Mouse (Mus musculus) liver, embryonic 16.5 days (tissue): ENCODE data around the gene Poll. TPM values are rescaled to one million over a fixed set of nuclear protein-coding genes. Genes with fewer than 3 reads are reported as not detected.

Experiments used
- ATAC-seq: fragments of 200-750 bp; cut with Nextera tagmentation; 2 replicates; pipeline ENCODE4 v1.8.0; 2017; ENCODE audit warnings: low read depth, mild to moderate bottlenecking, moderate number of reproducible peaks, moderate library complexity
- H3K27ac ChIP-seq: fragments of 300-500 bp; sonication (generic); 2 replicates; pipeline ENCODE4 v1.5.1; 2014; ENCODE audit warnings: mild to moderate bottlenecking, low read length
- H3K27me3 ChIP-seq: fragments of 300-500 bp; sonication (generic); 2 replicates; pipeline ENCODE4 v1.6.1; 2014; ENCODE audit warnings: low read depth, low read length, mixed read lengths; ENCODE audit not compliant: control insufficient read depth, insufficient read depth
- H3K36me3 ChIP-seq: fragments of 300-500 bp; sonication (generic); 2 replicates; pipeline ENCODE4 v1.6.1; 2014; ENCODE audit warnings: mild to moderate bottlenecking; ENCODE audit not compliant: control insufficient read depth, insufficient read depth
- H3K4me1 ChIP-seq: fragments of 300-500 bp; sonication (generic); 2 replicates; pipeline ENCODE4 v1.6.1; 2014; ENCODE audit warnings: low read depth, low read length, mixed read lengths; ENCODE audit not compliant: control insufficient read depth
- H3K4me2 ChIP-seq: fragments of 300-500 bp; sonication (generic); 2 replicates; pipeline ENCODE4 v1.6.1; 2014; ENCODE audit warnings: low read depth, low read length, mixed read lengths
- H3K4me3 ChIP-seq: fragments of 300-500 bp; sonication (generic); 2 replicates; pipeline ENCODE4 v1.5.1; 2014; ENCODE audit warnings: low read depth, mild to moderate bottlenecking, low read length
- H3K9ac ChIP-seq: fragments of 300-500 bp; sonication (generic); 2 replicates; pipeline ENCODE4 v1.6.1; 2014; ENCODE audit warnings: low read depth, low read length
- H3K9me3 ChIP-seq: fragments of 300-500 bp; sonication (generic); replicated peaks from 2 replicates; pipeline ENCODE4 v1.6.1; 2016; ENCODE audit warnings: low read length; ENCODE audit not compliant: control insufficient read depth
- WGBS: fragments of 180-500 bp; shearing (Covaris S2); extraction: QIAGEN DNeasy Blood & Tissue Kit; methylation state at CpG from one replicate; pipeline ENCODE4 v1.1.7; 2014; ENCODE audit not compliant: insufficient replicate concordance; 5-methylcytosine and 5-hydroxymethylcytosine counted together
- polyA plus RNA-seq: library from polyadenylated mRNA; unstranded; fragments of >200 nt; fragmentation: Nextera tagmentation; extraction: Ambion mirVana; gene quantifications from 2 replicates; pipeline ENCODE4 v1.2.1, GENCODE M21; 2015

Gene Poll
- polyA plus RNA-seq, 1 experiment from 2014 or later: 5.4 TPM

DNA sequence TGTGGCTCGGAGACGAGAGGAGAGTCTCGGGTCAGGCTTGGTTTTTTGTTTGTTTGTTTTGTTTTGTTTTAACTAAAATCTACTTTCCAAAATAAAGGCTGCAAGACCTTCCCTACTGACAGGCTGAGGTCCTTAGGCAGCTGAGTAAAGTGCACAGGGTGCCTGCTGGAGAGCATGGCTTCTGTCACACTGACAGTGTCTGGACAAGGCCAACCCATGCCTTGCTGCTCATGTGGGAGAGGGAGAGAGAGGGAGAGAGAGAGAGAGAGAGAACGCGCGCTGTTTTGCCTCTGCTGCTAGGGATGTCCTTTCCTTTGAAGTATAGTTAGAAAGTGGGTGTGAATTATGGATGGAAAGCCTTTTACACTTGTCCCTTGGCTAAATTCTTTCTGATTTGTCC, 28.8 kb downstream of the Poll start:
- H3K4me2 ChIP-seq: no peak overlapping the region
- no peaks in the 10 kb centered on the region for H3K9me3 ChIP-seq
- H3K27me3 ChIP-seq: no peaks in the 10 kb centered on the region
- 83% methylated on average over 6 of the region's 6 CpGs for WGBS
- H3K27ac ChIP-seq: no peak overlapping the region
- H3K36me3 ChIP-seq: peaks cover 30% of the 10 kb centered on the region
- no peak overlapping the region for H3K4me3 ChIP-seq
- no peak for ATAC-seq
- peaks cover 11% of the 10 kb centered on the region for H3K4me1 ChIP-seq
- H3K9ac ChIP-seq: no peak overlapping the region

DNA sequence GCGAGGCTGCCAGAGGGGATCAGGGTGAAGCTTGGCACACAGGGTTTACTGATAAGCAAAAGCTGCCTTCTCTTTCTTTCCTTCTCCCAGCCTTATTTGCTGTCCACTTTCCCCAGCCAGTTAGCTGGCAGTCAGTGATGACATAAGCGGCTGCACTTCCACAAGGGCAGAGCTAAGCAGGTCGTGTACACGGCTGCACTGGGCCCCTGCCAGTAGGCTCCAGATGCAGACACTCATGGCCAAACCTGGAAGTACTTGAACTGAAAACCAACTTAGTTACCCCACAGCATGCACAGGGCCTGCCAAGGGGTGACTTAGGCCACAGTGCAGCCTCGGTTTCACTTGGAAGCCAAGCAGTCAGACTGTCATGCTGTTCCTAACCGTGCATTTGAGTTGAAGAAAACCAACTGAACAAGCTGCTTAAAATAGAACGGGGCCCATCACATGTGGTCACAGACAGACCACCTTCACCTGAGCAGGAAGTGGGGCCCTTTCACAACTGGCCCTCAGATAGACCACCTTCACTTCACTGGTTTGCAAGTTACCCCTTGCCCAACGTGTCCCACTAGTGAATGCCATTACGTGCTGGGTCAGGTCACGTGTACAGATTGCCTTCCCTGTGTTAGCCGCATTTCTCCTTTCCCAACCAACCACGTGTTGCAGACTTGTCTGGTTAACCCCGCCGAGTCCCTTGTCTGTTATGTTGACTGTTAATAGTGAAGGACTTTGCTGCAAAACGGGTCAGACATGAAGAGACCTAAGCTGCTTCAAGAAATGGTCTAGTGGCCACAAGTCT, 29.9 kb downstream of the Poll start:
- 37% methylated on average over 15 of the region's 15 CpGs for WGBS
- Histone ChIP-seq H3K27ac (no peak overlapping the region), H3K4me1 (peaks cover 11% of the 10 kb centered on the region), H3K4me3 (no peak overlapping the region), H3K9ac (no peak overlapping the region), H3K9me3 (no peaks in the 10 kb centered on the region), H3K36me3 (peaks cover 33% of the 10 kb centered on the region), H3K27me3 (no peaks in the 10 kb centered on the region), H3K4me2 (no peak overlapping the region)
- no peak for ATAC-seq

DNA sequence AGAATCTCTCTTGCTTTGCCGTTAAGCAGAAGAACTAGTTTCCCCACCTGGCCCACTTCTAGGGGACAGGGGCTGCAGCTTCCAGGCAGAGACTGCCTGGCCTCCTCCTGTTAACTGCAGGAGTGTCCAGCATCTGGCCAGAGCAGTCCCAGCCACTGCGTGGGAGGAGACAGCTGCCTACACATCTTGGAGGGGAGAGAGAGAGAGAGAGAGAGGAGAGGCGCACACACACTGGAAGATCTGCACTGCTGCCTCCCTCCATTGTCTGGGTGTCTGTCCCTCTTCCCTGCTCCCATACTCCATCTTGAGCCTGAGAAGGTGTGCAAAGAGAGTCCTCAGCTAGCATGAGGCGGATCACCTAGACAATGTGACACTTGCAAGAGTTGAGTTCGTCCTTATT, 31.0 kb downstream of the Poll start:
- H3K9ac ChIP-seq: no peak overlapping the region
- H3K36me3 ChIP-seq: peaks cover 38% of the 10 kb centered on the region
- H3K27me3 ChIP-seq: no peaks in the 10 kb centered on the region
- no peaks in the 10 kb centered on the region for H3K9me3 ChIP-seq
- no peak for ATAC-seq
- H3K4me2 ChIP-seq: no peak overlapping the region
- WGBS: 68% methylated on average over 5 of the region's 5 CpGs
- peaks cover 11% of the 10 kb centered on the region for H3K4me1 ChIP-seq
- H3K27ac ChIP-seq: peak overlapping the region; percentile 33; the same call in 1 of the 2 replicates
- no peak overlapping the region for H3K4me3 ChIP-seq

DNA sequence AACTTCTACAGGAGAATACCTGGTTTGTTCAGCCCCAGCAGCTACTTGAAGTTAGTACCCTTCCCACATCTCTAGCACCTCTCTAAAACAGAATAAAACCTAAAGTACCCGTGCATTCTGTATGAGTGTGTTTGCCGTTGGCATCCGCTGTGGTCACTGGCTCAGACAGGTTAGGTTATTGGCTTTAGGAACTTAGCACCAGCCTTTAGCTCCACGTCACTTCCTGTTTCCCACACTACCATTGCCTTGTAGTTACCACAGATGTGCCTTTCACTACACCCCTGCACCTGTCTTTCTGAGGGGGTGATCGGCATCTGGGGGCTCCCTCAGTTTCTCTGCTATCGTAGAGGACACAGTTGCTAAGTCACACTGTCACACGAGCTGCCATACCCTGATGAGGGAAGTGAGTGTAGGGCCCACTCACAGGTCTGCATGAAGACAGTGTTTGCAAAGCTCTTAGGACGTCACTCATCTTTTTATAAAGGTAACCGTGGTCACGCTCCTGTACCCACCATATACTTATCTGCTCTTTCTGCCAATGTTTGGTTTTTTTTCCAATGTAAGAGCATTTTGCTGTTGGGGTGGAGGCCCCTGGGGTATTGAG, 32.3 kb downstream of the Poll start:
- 23% methylated on average over 10 of the region's 10 CpGs for WGBS
- Histone ChIP-seq H3K36me3 (peaks cover 48% of the 10 kb centered on the region), H3K27ac (0 out of 2 replicates have a peak overlapping the region, but pooled peaks have one; percentile 17)

DNA sequence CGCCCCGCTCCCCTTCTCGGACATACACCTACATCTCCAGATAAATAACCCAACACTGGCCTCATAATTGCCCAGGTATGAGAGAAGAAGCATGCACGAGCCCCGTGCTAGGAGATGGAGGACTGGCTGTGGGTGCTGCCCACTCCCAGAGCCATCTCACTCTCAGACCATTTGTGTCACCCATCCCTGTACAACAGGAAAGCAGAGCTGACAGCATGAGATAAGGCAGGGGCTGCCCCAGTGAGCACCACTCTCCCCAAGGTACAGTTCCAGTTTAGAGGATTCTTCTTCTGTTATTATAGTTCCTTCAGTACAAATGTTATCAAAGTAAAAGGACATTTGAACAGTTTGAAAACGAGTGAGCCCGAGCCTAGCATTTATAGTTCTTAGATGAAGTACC, 32.9 kb downstream of the Poll start:
- Histone ChIP-seq H3K4me3 (no peak overlapping the region), H3K4me1 (peaks cover 11% of the 10 kb centered on the region), H3K9me3 (no peaks in the 10 kb centered on the region), H3K27me3 (no peaks in the 10 kb centered on the region), H3K9ac (no peak overlapping the region), H3K36me3 (peaks cover 50% of the 10 kb centered on the region), H3K4me2 (no peak overlapping the region), H3K27ac (0 out of 2 replicates have a peak overlapping the region, but pooled peaks have one; percentile 17)
- ATAC-seq: no peak
- WGBS: 37% methylated on average over 7 of the region's 7 CpGs

More for the DNA sequence above, 32.3 kb downstream of the Poll start:
- Histone ChIP-seq H3K9ac (no peak overlapping the region), H3K4me1 (peaks cover 11% of the 10 kb centered on the region), H3K9me3 (no peaks in the 10 kb centered on the region), H3K27me3 (no peaks in the 10 kb centered on the region), H3K4me3 (no peak overlapping the region), H3K4me2 (no peak overlapping the region)
- no peak for ATAC-seq

DNA sequence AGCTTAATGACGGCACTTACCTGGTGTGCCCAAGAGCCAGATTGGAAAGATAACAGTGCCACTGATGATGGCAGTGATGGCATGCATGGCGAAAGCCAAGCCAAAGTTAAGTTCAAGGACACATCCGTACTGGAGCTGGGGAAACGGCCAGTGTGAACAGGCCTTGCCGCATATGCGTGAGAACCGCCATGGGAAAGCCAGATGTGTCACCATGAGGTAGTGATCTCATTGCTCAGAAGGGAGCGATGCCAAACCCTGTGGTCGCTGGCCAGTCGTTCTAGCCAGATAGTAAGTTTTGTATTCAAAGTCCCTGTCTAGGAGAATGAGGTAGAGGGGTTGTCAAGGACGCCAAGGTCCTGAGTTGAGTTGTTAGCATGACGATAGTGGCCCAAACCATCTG, 44.1 kb downstream of the Poll start:
- peaks cover 78% of the 10 kb centered on the region for H3K36me3 ChIP-seq
- H3K9ac ChIP-seq: no peak overlapping the region
- no peak overlapping the region for H3K4me3 ChIP-seq
- no peaks in the 10 kb centered on the region for H3K27me3 ChIP-seq
- no peak overlapping the region for H3K27ac ChIP-seq
- no peak for ATAC-seq
- H3K9me3 ChIP-seq: no peaks in the 10 kb centered on the region
- no peak overlapping the region for H3K4me2 ChIP-seq
- H3K4me1 ChIP-seq: no peaks in the 10 kb centered on the region
- 90% methylated on average over 12 of the region's 12 CpGs for WGBS

DNA sequence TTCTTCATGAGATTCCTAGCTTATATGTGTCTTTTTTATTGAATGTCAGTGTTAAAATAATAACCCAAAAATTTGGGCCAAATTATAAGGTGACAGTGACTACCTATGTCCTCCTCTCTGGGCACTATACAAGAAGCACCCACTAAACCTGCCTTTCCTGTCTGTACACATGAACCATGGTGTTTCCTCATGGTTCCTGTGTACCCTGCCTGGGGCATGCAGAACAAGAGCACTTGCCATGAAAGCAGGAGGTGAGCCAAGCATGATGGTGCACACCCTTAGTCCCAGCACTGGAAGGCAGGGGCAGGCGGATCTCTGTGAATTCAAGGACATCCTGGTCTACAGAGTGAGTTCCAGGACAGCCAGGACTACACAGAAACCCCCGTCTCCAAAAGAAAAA, 45.0 kb downstream of the Poll start:
- Histone ChIP-seq H3K9me3 (no peaks in the 10 kb centered on the region), H3K9ac (no peak overlapping the region), H3K4me2 (no peak overlapping the region), H3K4me3 (no peak overlapping the region), H3K27me3 (no peaks in the 10 kb centered on the region), H3K36me3 (peaks cover 69% of the 10 kb centered on the region), H3K27ac (no peak overlapping the region), H3K4me1 (no peaks in the 10 kb centered on the region)
- WGBS: 94% methylated on average over 2 of the region's 2 CpGs
- no peak for ATAC-seq

DNA sequence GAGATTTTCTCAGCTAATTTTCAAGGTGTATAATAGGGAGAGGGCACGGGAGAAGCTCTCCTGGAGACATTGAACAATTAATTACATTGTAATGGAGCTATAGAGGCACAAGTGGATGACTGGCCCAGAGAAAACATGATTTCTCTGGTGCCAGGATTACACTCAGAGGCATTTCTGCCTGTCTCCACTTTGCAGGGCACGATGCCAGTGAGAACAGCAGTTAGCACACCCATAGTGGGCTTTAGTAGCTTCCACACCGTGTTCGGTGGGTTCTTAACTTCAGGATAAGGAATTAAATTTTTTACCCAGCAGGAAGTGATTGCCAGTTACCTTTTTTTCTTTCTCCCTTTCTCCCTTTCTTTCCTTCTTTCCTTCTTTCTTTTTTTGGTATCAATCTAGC, 48.9 kb downstream of the Poll start:
- H3K4me1 ChIP-seq: no peaks in the 10 kb centered on the region; the same call in 1 of the 2 replicates
- no peak overlapping the region for H3K4me3 ChIP-seq
- H3K9me3 ChIP-seq: no peaks in the 10 kb centered on the region
- peaks cover 43% of the 10 kb centered on the region for H3K36me3 ChIP-seq
- H3K27ac ChIP-seq: no peak overlapping the region
- no peak for ATAC-seq
- 92% methylated on average over 4 of the region's 4 CpGs for WGBS
- no peaks in the 10 kb centered on the region for H3K27me3 ChIP-seq
- no peak overlapping the region for H3K4me2 ChIP-seq
- H3K9ac ChIP-seq: no peak overlapping the region

DNA sequence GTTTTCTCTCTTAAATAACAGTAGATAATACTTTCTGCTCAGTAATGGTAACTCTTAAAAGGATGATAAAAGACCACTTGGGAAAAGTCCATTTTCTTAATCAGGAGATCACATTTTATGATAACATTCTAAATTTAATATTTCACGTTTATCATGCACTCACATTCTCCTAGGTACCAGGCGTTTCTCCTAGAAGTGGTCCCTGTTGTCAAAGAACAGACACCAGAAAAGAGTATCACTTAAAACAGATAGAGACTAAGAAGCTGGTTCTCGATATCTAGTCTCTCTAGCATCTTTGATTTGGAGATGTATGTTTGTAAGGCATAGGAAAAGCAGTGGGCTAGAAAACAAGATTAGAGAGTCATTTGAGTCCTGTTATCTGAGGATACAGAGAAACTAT, 49.7 kb downstream of the Poll start:
- Histone ChIP-seq H3K27ac (no peak overlapping the region), H3K27me3 (no peaks in the 10 kb centered on the region), H3K9me3 (no peaks in the 10 kb centered on the region), H3K4me3 (no peak overlapping the region), H3K4me2 (no peak overlapping the region), H3K9ac (no peak overlapping the region), H3K4me1 (no peaks in the 10 kb centered on the region; the same call in 1 of the 2 replicates), H3K36me3 (peaks cover 36% of the 10 kb centered on the region)
- ATAC-seq: peak; percentile 43; the same call in 1 of the 2 replicates
- 26% methylated on average over 3 of the region's 3 CpGs for WGBS
